Mouse (Mus musculus) liver, embryonic 14.5 days (tissue): Measurements from ENCODE around the gene Gabrg3. TPM values are rescaled to one million over a fixed set of nuclear protein-coding genes. Genes with fewer than 3 reads are reported as not detected.

Experiments
- ATAC-seq: fragments of 200-750 bp; cut with Nextera tagmentation; 2 replicates; pipeline ENCODE4 v1.8.0; 2017; ENCODE audit warnings: moderate number of reproducible peaks, mild to moderate bottlenecking, moderate library complexity; ENCODE audit not compliant: insufficient read depth
- DNase-seq, 3 experiments: peaks; one replicate each; pipeline ENCODE4 v3.0.0-alpha.2; 2012 to 2013; ENCODE audit warnings: low read depth in 3 of 3, low spot score in 3 of 3
- H3K27ac ChIP-seq: fragments of 300-500 bp; sonication (generic); 2 replicates; pipeline ENCODE4 v1.5.1; 2014; ENCODE audit warnings: moderate library complexity, mild to moderate bottlenecking, control low read depth, inconsistent platforms
- H3K27me3 ChIP-seq: fragments of 300-500 bp; sonication (generic); 2 replicates; pipeline ENCODE4 v1.6.1; 2014; ENCODE audit warnings: mild to moderate bottlenecking, low read length, moderate library complexity; ENCODE audit not compliant: control insufficient read depth, insufficient read depth
- H3K36me3 ChIP-seq: fragments of 300-500 bp; sonication (generic); replicated peaks from 2 replicates; pipeline ENCODE4 v1.6.1; 2014; ENCODE audit warnings: low read depth; ENCODE audit not compliant: control insufficient read depth, insufficient read depth
- H3K4me1 ChIP-seq, 2 experiments: fragments of 200-500 bp in 1 of 2; fragments of 300-500 bp in 1 of 2; sonication (generic) in 1 of 2; replicated peaks; 2 replicates each; pipeline ENCODE4 v1.6.1; 2012 to 2014; ENCODE audit warnings: antibody characterized with exemption in 1 of 2, inconsistent platforms in 1 of 2, low read length in 1 of 2; ENCODE audit not compliant: control insufficient read depth in 2 of 2, insufficient read depth in 2 of 2
- H3K4me2 ChIP-seq: fragments of 300-500 bp; sonication (generic); 2 replicates; pipeline ENCODE4 v1.6.1; 2014; ENCODE audit warnings: low read depth, mild to moderate bottlenecking, control low read depth, moderate library complexity
- H3K4me3 ChIP-seq, 2 experiments: fragments of 200-500 bp in 1 of 2; fragments of 300-500 bp in 1 of 2; sonication (generic) in 1 of 2; 2 replicates each; pipeline ENCODE4 v1.5.1; 2012 to 2014; ENCODE audit warnings: low read depth in 2 of 2, low read length in 2 of 2, mild to moderate bottlenecking in 2 of 2, control low read depth in 1 of 2, inconsistent platforms in 1 of 2, moderate library complexity in 1 of 2; ENCODE audit not compliant: insufficient read depth in 1 of 2
- H3K9ac ChIP-seq: fragments of 300-500 bp; sonication (generic); replicated peaks from 2 replicates; pipeline ENCODE4 v1.6.1; 2014; ENCODE audit warnings: mild to moderate bottlenecking, control low read depth, moderate library complexity
- H3K9me3 ChIP-seq: fragments of 300-500 bp; sonication (generic); 2 replicates; pipeline ENCODE4 v1.6.1; 2016; ENCODE audit warnings: low read length, mixed read lengths; ENCODE audit not compliant: control insufficient read depth
- CTCF ChIP-seq: IDR thresholded peaks from 2 replicates; pipeline ENCODE4 v1.5.1; 2016; ENCODE audit warnings: antibody characterized with exemption, low read depth, control low read depth
- EP300 ChIP-seq: IDR thresholded peaks from 2 replicates; pipeline ENCODE4 v1.6.1; 2016; ENCODE audit warnings: antibody characterized with exemption, low read depth
- WGBS: fragments of 180-500 bp; shearing (Covaris S2); extraction: QIAGEN DNeasy Blood & Tissue Kit; methylation state at CpG from one replicate; pipeline ENCODE4 v1.1.7; 2014; ENCODE audit not compliant: insufficient replicate concordance; 5-methylcytosine and 5-hydroxymethylcytosine counted together
- polyA plus RNA-seq, 2 experiments: library from polyadenylated mRNA; depleted of rRNA in 1 of 2; stranded (reverse) in 1 of 2; unstranded in 1 of 2; fragments of >200 nt; fragmentation: Nextera tagmentation in 1 of 2; extraction: Ambion mirVana in 1 of 2; gene quantifications; 2 replicates each; pipeline versions ENCODE4 v1.2.1 to v1.2.3; 2012 to 2014

The Gabrg3 gene
- polyA plus RNA-seq, 2 experiments, result 0.03 TPM; not detected in 1

DNA sequence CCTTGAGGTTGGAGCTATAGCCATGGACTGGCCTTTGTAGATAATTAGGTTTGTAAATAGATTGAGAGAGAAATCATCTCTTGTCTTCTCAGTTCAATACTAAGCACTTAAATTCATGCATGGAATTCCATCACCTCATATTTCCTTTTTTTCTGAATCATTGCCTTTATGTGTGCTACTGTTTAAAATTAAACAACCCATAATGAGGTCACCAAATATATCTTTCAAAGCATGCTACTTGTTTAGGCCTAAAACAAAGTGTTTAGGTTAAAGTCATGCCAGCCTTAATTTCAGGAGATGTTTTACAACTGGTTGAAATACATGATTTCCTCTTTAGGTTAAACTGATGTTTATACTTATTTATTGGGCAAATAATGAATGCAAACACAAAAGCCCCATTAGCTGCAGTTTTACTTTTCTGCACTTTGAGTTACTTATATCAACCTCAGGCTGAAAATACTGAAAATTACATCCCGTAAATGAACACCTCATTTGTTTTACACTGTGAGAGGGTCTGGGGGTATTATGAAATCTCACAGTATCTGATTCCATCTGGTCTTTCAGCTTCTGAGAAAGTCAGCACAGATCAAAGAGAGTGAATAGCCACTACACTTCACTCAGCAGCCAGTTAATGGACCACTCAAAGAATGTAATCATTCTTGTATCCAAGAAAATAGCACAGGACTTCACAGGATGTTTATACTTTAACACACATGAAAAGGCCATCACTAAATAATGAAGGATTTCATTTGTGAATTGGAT, 519.5 kb downstream of the Gabrg3 start:
- no peaks in the 10 kb centered on the region for H3K4me1 ChIP-seq
- TF ChIP-seq CTCF (no peak), EP300 (no peak)
- no peak overlapping the region for H3K9ac ChIP-seq
- DNase-seq (no peak), ATAC-seq (no peak)
- WGBS, result 68% methylated on average over 1 of the region's 1 CpGs
- no peaks in the 10 kb centered on the region for H3K36me3 ChIP-seq
- no peaks in the 10 kb centered on the region for H3K9me3 ChIP-seq
- H3K4me3 ChIP-seq, result no peak overlapping the region
- H3K27ac ChIP-seq, result no peak overlapping the region
- no peak overlapping the region for H3K4me2 ChIP-seq
- H3K27me3 ChIP-seq, result no peaks in the 10 kb centered on the region

DNA sequence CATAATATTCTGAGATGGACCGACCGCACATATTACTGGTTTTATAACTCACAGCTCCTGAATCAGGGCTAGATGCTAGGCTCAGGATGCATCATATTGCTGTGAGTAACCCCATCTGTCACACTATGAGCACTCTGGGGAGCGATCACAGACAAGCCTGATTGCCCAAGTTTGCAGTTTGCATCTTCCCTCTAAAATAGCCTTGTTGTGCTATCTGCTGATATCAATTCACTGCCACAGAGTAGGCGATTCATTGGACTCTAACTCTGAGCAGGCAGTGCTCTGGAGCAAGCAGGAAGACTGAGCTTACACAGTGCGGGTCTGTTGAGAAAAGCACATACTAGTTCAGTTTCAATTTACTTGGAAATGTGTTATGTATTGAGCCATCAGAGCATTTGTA, 543.4 kb downstream of the Gabrg3 start:
- no peak for DNase-seq
- no peak overlapping the region for H3K27ac ChIP-seq
- no peaks in the 10 kb centered on the region for H3K27me3 ChIP-seq
- no peaks in the 10 kb centered on the region for H3K36me3 ChIP-seq
- no peak overlapping the region for H3K9ac ChIP-seq
- no peaks in the 10 kb centered on the region for H3K9me3 ChIP-seq
- no peak overlapping the region for H3K4me3 ChIP-seq
- WGBS, result 53% methylated on average over 5 of the region's 5 CpGs
- no peak for TF ChIP-seq EP300
- no peak for TF ChIP-seq CTCF
- ATAC-seq, result no peak
- no peaks in the 10 kb centered on the region for H3K4me1 ChIP-seq
- no peak overlapping the region for H3K4me2 ChIP-seq

DNA sequence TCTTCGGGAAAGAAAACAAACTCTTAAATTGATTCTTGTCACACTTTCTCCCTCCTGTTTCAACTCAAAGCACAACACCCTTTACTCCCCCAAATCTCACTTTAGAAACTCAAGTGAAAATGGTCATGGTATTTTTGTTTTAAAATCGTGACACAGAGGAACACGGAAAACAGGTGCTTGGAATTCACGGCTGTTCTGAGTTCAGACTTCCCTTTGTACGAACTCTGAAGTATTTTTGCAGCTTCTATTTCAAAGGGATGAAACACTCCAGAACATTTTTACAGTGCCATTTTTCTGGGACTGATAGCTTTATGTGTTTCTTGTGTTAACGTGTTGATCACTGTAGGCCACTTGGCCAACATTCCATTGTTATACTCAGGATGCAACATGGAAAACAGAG, 561.5 kb downstream of the Gabrg3 start:
- ATAC-seq (no peak), DNase-seq (no peak)
- Histone ChIP-seq H3K27ac (no peak overlapping the region), H3K4me1 (no peaks in the 10 kb centered on the region), H3K9ac (no peak overlapping the region), H3K27me3 (no peaks in the 10 kb centered on the region), H3K4me2 (no peak overlapping the region), H3K9me3 (no peaks in the 10 kb centered on the region), H3K36me3 (no peaks in the 10 kb centered on the region), H3K4me3 (no peak overlapping the region)
- 71% methylated on average over 6 of the region's 6 CpGs for WGBS
- no peak for TF ChIP-seq CTCF
- TF ChIP-seq EP300, result no peak

DNA sequence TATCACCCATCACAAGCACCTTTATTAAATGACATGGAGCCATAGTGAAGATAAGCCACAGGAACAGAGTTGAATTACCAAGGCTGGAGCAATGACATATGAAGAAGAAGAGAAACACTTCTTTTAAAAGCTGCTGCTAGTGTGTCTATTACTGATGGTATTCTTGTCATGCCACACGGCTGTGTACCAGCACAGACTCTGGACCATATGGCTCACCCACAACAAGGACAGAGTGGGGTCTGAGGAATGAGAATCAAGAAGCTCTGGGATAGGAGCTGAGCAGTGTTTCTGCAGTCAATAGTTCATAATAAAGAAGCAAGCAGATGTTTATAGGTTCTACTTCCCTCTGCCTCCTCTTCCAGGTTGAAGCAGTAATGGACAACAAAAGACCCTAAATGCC, 585.1 kb downstream of the Gabrg3 start:
- no peaks in the 10 kb centered on the region for H3K4me1 ChIP-seq
- no peak for TF ChIP-seq CTCF
- no peak for TF ChIP-seq EP300
- ATAC-seq, result no peak
- no peak overlapping the region for H3K4me2 ChIP-seq
- DNase-seq, result no peak
- no peak overlapping the region for H3K9ac ChIP-seq
- WGBS, result 56% methylated on average over 1 of the region's 1 CpGs
- H3K36me3 ChIP-seq, result no peaks in the 10 kb centered on the region
- no peak overlapping the region for H3K4me3 ChIP-seq
- no peaks in the 10 kb centered on the region for H3K27me3 ChIP-seq
- H3K9me3 ChIP-seq, result no peaks in the 10 kb centered on the region
- no peak overlapping the region for H3K27ac ChIP-seq

DNA sequence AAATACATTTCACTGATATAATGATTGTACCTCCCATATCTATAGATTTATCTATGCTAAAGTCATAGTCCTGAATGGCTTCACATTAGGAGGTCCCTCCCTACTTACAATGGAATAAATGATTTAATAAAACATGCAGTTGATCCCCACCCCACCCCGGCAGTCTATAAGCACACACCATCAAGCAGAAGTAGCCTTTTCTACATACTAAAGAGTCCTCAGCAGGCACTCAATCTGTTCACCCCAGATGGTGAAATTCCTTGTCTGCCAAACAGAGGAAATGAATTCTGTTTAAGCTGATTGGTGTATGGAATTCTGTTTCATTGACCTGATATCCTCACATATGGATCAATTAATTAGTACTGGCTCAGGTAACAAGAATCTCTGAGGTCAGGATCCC, 607.9 kb downstream of the Gabrg3 start:
- no peaks in the 10 kb centered on the region for H3K36me3 ChIP-seq
- 42% methylated on average over 1 of the region's 1 CpGs for WGBS
- no peaks in the 10 kb centered on the region for H3K27me3 ChIP-seq
- no peak overlapping the region for H3K27ac ChIP-seq
- ATAC-seq, result no peak
- TF ChIP-seq EP300, result no peak
- TF ChIP-seq CTCF, result no peak
- H3K4me2 ChIP-seq, result no peak overlapping the region
- H3K4me1 ChIP-seq, result no peaks in the 10 kb centered on the region
- no peak overlapping the region for H3K9ac ChIP-seq
- DNase-seq, result no peak
- H3K4me3 ChIP-seq, result no peak overlapping the region
- no peaks in the 10 kb centered on the region for H3K9me3 ChIP-seq
